Mouse (Mus musculus) heart, embryonic 10.5 days (tissue): Measurements from ENCODE around the gene Mlycd. TPM values are rescaled to one million over a fixed set of nuclear protein-coding genes. Genes with fewer than 3 reads are reported as not detected.
A peak's percentile ranks its signal among the peaks of the same experiment; 100 is the strongest.

Experiments
- DNase-seq: peaks from one replicate; pipeline ENCODE4 v3.0.0-alpha.2; 2017; ENCODE audit warnings: low spot score
- H3K27ac ChIP-seq: fragments of 300-500 bp; sonication (generic); 2 replicates; pipeline ENCODE4 v1.5.1; 2016; ENCODE audit warnings: mild to moderate bottlenecking
- H3K27me3 ChIP-seq: fragments of 300-500 bp; sonication (generic); 2 replicates; pipeline ENCODE4 v1.6.1; 2016; ENCODE audit warnings: mild to moderate bottlenecking; ENCODE audit not compliant: poor library complexity, insufficient read depth, severe bottlenecking
- H3K36me3 ChIP-seq: fragments of 300-500 bp; sonication (generic); 2 replicates; pipeline ENCODE4 v1.6.1; 2016; ENCODE audit warnings: mild to moderate bottlenecking, moderate library complexity
- H3K4me1 ChIP-seq: fragments of 300-500 bp; sonication (generic); 2 replicates; pipeline ENCODE4 v1.6.1; 2016; ENCODE audit warnings: mild to moderate bottlenecking
- H3K4me3 ChIP-seq: fragments of 300-500 bp; sonication (generic); 2 replicates; pipeline ENCODE4 v1.5.1; 2016; ENCODE audit warnings: mild to moderate bottlenecking, moderate library complexity
- H3K9me3 ChIP-seq: fragments of 300-500 bp; sonication (generic); 2 replicates; pipeline ENCODE4 v1.6.1; 2016; ENCODE audit warnings: mild to moderate bottlenecking, moderate library complexity
- WGBS: fragments of 180-500 bp; shearing (Covaris S2); methylation state at CpG from one replicate; pipeline ENCODE4 v1.1.7; 2016; 5-methylcytosine and 5-hydroxymethylcytosine counted together
- polyA plus RNA-seq: library from polyadenylated mRNA; unstranded; fragments of >200 nt; fragmentation: Nextera tagmentation; extraction: Ambion mirVana; gene quantifications from 2 replicates; pipeline ENCODE4 v1.2.1, GENCODE M21; 2016

Mlycd gene
- polyA plus RNA-seq, 1 experiment from 2014 or later, result 15.2 TPM

DNA sequence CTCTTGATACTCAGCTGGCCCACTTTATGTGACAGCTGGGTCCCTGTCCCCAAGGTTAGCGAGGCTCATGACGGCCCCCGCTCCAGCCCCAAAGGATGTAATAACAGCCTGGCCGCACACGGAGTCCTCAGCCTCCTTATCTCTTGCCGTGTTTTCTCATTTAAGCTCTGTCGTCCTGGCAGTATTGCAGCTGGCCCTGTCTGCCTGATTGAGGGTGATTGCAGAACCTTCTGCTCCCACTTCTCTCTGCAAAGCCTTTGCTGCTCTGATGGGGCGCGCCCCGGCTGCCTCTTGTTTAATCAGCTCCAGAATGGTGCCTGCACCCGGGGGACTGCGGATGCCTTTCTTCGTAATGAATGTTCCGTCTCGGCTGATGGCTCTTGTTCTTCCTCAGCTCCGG lies 65.0 kb downstream of the Mlycd start:
- Histone ChIP-seq H3K27me3 (peaks cover 31% of the 10 kb centered on the region), H3K27ac (no peak overlapping the region), H3K4me1 (peaks cover 32% of the 10 kb centered on the region), H3K9me3 (no peaks in the 10 kb centered on the region), H3K4me3 (0 out of 2 replicates have a peak overlapping the region, but pooled peaks have one; percentile 3), H3K36me3 (no peaks in the 10 kb centered on the region)
- WGBS, result 35% methylated on average over 16 of the region's 16 CpGs
- no peak for DNase-seq

Other genes with a start within 250 kb of the Mlycd start
- 250 and 267 TPM in 2 replicates for gene Hsbp1, start 50.4 kb upstream of the Mlycd start, polyA plus RNA-seq
- gene Osgin1, start 39.2 kb downstream of the Mlycd start, polyA plus RNA-seq, result 0.20 and 2.7 TPM in 2 replicates
- 1.9 and 3.4 TPM in 2 replicates for gene Necab2, start 51.8 kb downstream of the Mlycd start, polyA plus RNA-seq
- not detected in 2 replicates for gene Slc38a8, start 106.8 kb downstream of the Mlycd start, polyA plus RNA-seq
- 86.9 and 98.4 TPM in 2 replicates for gene Mbtps1, start 163.9 kb downstream of the Mlycd start, polyA plus RNA-seq
- gene Hsdl1, start 180.3 kb downstream of the Mlycd start, polyA plus RNA-seq, result 35.3 and 47.9 TPM in 2 replicates
- 0.11 and 0.31 TPM in 2 replicates for gene Dnaaf1, start 180.4 kb downstream of the Mlycd start, polyA plus RNA-seq
- gene Taf1c, start 210.3 kb downstream of the Mlycd start, polyA plus RNA-seq, result 9.9 and 11.2 TPM in 2 replicates
- gene Adad2, start 217.9 kb downstream of the Mlycd start, polyA plus RNA-seq, result 0.14 TPM in 1 of 2 replicates, not detected in the other
- gene Kcng4, start 240.8 kb downstream of the Mlycd start, polyA plus RNA-seq, result not detected in 2 replicates